ENCODE assay signal across 8 mouse cellular contexts in genomic region chr1:190170819-190171216, GRCm38 (mm10). TPM values are rescaled to one million over a fixed set of nuclear protein-coding genes. Genes with fewer than 3 reads are reported as not detected.
A peak's percentile ranks its signal among the peaks of the same experiment; 100 is the strongest.
DNase-seq lines count a peak whose midpoint lies in the region; ATAC-seq lines count a peak whose summit lies in the region.

No protein-coding gene starts in this region.

- H3K9ac ChIP-seq in neural tube, embryonic 11.5 days (ENCODE audit: low read length) = peak overlapping the region; percentile 81
- H3K9ac ChIP-seq in liver, embryonic 13.5 days = peak overlapping the region; percentile 70

- peaks cover 29% of the 10 kb centered on the region for H3K4me1 ChIP-seq in neural tube, embryonic 11.5 days (ENCODE audit: control insufficient read depth, insufficient read depth, low read length)
- peaks cover 33% of the 10 kb centered on the region for H3K4me1 ChIP-seq in liver, embryonic 13.5 days (replicated peaks)

- H3K27me3 ChIP-seq in neural tube, embryonic 11.5 days (ENCODE audit: control insufficient read depth, insufficient read depth, low read length) = peaks cover 23% of the 10 kb centered on the region
- H3K27me3 ChIP-seq in liver, embryonic 13.5 days = peaks cover 88% of the 10 kb centered on the region

- H3K27ac ChIP-seq in neural tube, embryonic 11.5 days (ENCODE audit: low read depth, low read length) = peak overlapping the region; percentile 87; the same call in 1 of the 2 replicates
- H3K27ac ChIP-seq in liver, embryonic 13.5 days = peak overlapping the region; percentile 58

- peak; percentile 28 for ATAC-seq in neural tube, embryonic 11.5 days (ENCODE audit: insufficient read depth, low FRiP score, low TSS enrichment)
- ATAC-seq in liver, embryonic 13.5 days (ENCODE audit: low read depth) = peak; percentile 18; the same call in 1 of the 2 replicates
- no peak for ATAC-seq in frontal cortex, adult (ENCODE audit: low TSS enrichment)

- no peaks in the 10 kb centered on the region for H3K36me3 ChIP-seq in neural tube, embryonic 11.5 days (ENCODE audit: control insufficient read depth, insufficient read depth, low read length)
- no peaks in the 10 kb centered on the region for H3K36me3 ChIP-seq in liver, embryonic 13.5 days

- no peaks in the 10 kb centered on the region for H3K9me3 ChIP-seq in neural tube, embryonic 11.5 days (ENCODE audit: control insufficient read depth, low read length)
- no peaks in the 10 kb centered on the region for H3K9me3 ChIP-seq in liver, embryonic 13.5 days (replicated peaks)

- peak; percentile 47 for DNase-seq in embryo, embryonic 10.5 days (ENCODE audit: low spot score)
- no peak for DNase-seq in embryo, embryonic 9.5 days (ENCODE audit: extremely low spot score)
- DNase-seq in neural tube, embryonic 11.5 days (ENCODE audit: low spot score) = no peak
- DNase-seq in neural tube, embryonic 10.5 days (ENCODE audit: extremely low spot score, low spot score) = no peak
- DNase-seq in liver, embryonic 13.5 days = no peak
- DNase-seq in layer of hippocampus, adult 11-12 months (ENCODE audit: low spot score) = no peak
- no peak for DNase-seq in gastrocnemius, postnatal 10 days

- 0% methylated on average over 21 of the region's 24 CpGs for WGBS in neural tube, embryonic 11.5 days
- 2% methylated on average over 22 of the region's 24 CpGs for WGBS in liver, embryonic 13.5 days (ENCODE audit: insufficient replicate concordance)

- H3K4me2 ChIP-seq in neural tube, embryonic 11.5 days (ENCODE audit: low read depth) = peak overlapping the region; percentile 83
- H3K4me2 ChIP-seq in liver, embryonic 13.5 days = peak overlapping the region; percentile 64

- peak overlapping the region; percentile 59 for H3K4me3 ChIP-seq in neural tube, embryonic 11.5 days (ENCODE audit: low read depth, low read length)
- H3K4me3 ChIP-seq in liver, embryonic 13.5 days (replicated peaks) = peak overlapping the region; percentile 61

RNA-seq across cellular contexts. Expression of gene Prox1, which starts 0.3 kb away (rescaled TPM):
- polyA plus RNA-seq in neural tube, embryonic 11.5 days (2014; fragmentation: Nextera tagmentation; extraction: Ambion mirVana) = 11.6 and 13.9 TPM in 2 replicates
- polyA plus RNA-seq in liver, embryonic 13.5 days (2015; fragmentation: Nextera tagmentation; extraction: Ambion mirVana) = 4.1 and 6.4 TPM in 2 replicates
- 10 to 100 TPM in 1 of 2 experiments, 1 to 10 TPM in 1; 7.3 to 10.1 TPM for total RNA-seq in gastrocnemius, postnatal 10 days (2021)
